Mouse (Mus musculus) megakaryocyte, embryonic 14.5 days (primary cell): Measurements from ENCODE around the gene Ncoa1. TPM values are rescaled to one million over a fixed set of nuclear protein-coding genes. Genes with fewer than 3 reads are reported as not detected.

ENCODE experiments used
- H3K27me3 ChIP-seq: replicated peaks from 2 replicates; pipeline ENCODE3; 2012; ENCODE audit warnings: inconsistent platforms
- H3K36me3 ChIP-seq: replicated peaks from 2 replicates; pipeline ENCODE3; 2012; ENCODE audit warnings: low read length, inconsistent platforms, mixed read lengths
- H3K4me1 ChIP-seq: 2 replicates; pipeline ENCODE4 v1.6.1; 2012; ENCODE audit warnings: inconsistent platforms
- H3K4me3 ChIP-seq: replicated peaks from 2 replicates; pipeline ENCODE3; 2012; ENCODE audit warnings: moderate library complexity, mild to moderate bottlenecking, inconsistent platforms
- H3K9me3 ChIP-seq: 2 replicates; pipeline ENCODE4 v1.6.1; 2012; ENCODE audit warnings: inconsistent platforms
- FLI1 ChIP-seq: IDR thresholded peaks from 2 replicates; pipeline ENCODE4 v1.6.1; 2012; ENCODE audit warnings: low read length, inconsistent platforms, mixed read lengths
- GATA1 ChIP-seq: IDR thresholded peaks from 3 replicates; pipeline ENCODE4 v1.6.1; 2012; ENCODE audit warnings: mixed read lengths, low read length, inconsistent platforms, borderline replicate concordance
- polyA plus RNA-seq: library from polyadenylated mRNA; stranded (reverse); fragments of >175 nt; gene quantifications from 2 replicates; pipeline ENCODE4 v1.2.3, GENCODE M21; 2012; ENCODE audit warnings: low replicate concordance; ENCODE audit not compliant: insufficient read depth

The Ncoa1 gene
- polyA plus RNA-seq, 1 experiment = 13.0 TPM

- Histone ChIP-seq H3K36me3 (peaks cover 16% of the 10 kb centered on the region), H3K9me3 (no peaks in the 10 kb centered on the region), H3K4me1 (peaks cover 37% of the 10 kb centered on the region), H3K27me3 (no peaks in the 10 kb centered on the region), H3K4me3 (no peak overlapping the region)
- no peak for TF ChIP-seq FLI1
- no peak for TF ChIP-seq GATA1
These were observed 277.7 kb downstream of the Ncoa1 start for GRCm38 (mm10) chr12:4199271-4199670.

DNA sequence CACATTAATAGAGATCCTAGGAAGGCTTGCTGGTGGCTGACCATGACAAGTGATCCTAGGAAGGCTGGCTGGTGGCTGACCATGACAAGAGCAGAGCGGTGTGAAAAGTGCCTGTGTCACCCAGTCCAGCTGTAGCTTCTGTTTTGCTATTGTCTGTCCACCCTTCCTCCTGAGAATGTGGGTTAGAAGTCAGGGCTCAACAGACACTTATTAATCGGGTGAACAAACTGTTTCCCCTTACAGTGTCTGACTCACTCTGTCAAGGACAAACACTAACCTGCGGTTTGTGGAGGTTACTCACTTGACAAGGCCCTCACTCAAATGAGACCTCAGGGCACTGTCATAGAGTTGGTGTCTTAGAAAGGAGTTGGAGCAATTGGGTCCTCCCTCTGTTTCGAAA lies 278.3 kb downstream of the Ncoa1 start:
- TF ChIP-seq GATA1 (no peak), FLI1 (no peak)
- peaks cover 16% of the 10 kb centered on the region for H3K36me3 ChIP-seq
- no peaks in the 10 kb centered on the region for H3K27me3 ChIP-seq
- H3K4me1 ChIP-seq = peaks cover 37% of the 10 kb centered on the region
- no peak overlapping the region for H3K4me3 ChIP-seq
- no peaks in the 10 kb centered on the region for H3K9me3 ChIP-seq

Other genes with a start within 250 kb of the Ncoa1 start
- 3.5 and 4.1 TPM in 2 replicates for gene Ptrhd1, start 243.2 kb downstream of the Ncoa1 start, polyA plus RNA-seq
- gene Cenpo, start 242.9 kb downstream of the Ncoa1 start, polyA plus RNA-seq = 1.7 and 3.1 TPM in 2 replicates
- gene Itsn2, start 115.5 kb upstream of the Ncoa1 start, polyA plus RNA-seq = 8.9 and 11.5 TPM in 2 replicates
- gene Gm3625, start 115.7 kb upstream of the Ncoa1 start, polyA plus RNA-seq = not detected in 2 replicates